Mouse (Mus musculus): ENCODE measurements around the gene Tsku. TPM values are rescaled to one million over a fixed set of nuclear protein-coding genes. Genes with fewer than 3 reads are reported as not detected.

Gene Tsku
- polyA plus RNA-seq, 1 experiment, result 5.1 TPM

DNA sequence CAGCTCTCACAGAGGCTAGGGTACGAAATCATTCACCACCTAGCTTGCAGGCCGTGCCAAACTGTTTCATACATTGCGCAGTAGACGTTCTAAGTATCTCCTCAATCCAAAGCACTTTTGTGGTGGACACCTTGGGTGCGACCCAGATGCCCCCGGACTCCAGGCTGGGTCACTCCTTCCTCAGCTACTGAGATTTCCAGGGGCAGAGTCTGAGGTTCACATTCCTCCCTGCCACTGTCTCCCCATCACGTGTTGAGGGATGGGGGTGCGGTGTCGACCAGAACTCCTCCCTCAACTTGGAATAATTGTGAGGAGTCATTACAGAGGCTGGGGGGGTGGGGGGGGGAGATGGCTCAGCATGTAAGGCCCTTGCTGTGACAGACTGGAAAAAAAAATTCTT is 28.5 kb upstream of the Tsku start:
- Histone ChIP-seq H3K27ac (ENCODE audit: control insufficient read depth, insufficient read depth, low read depth, low read length) (no peak overlapping the region), H3K27me3 (ENCODE audit: control insufficient read depth, insufficient read depth, low read length) (no peaks in the 10 kb centered on the region)

GRCm38 (mm10) chr7:98388881-98389501 is 27.9 kb upstream of the Tsku start:
- Histone ChIP-seq H3K36me3 (ENCODE audit: control insufficient read depth, insufficient read depth, low read length) (no peaks in the 10 kb centered on the region), H3K4me1 (ENCODE audit: control insufficient read depth, insufficient read depth, low read length) (no peaks in the 10 kb centered on the region; the same call in 1 of the 2 replicates), H3K4me3 (ENCODE audit: control insufficient read depth, low read depth, low read length) (peak overlapping the region; percentile 51), H3K27me3 (ENCODE audit: control insufficient read depth, insufficient read depth, low read length) (no peaks in the 10 kb centered on the region), H3K27ac (ENCODE audit: control insufficient read depth, insufficient read depth, low read depth, low read length) (no peak overlapping the region)
- no peak for TF ChIP-seq CTCF (IDR thresholded peaks at IDR 0.05; ENCODE audit: control insufficient read depth, insufficient read depth, insufficient replicate concordance, low read depth, low read length)
- no peak for TF ChIP-seq POLR2A (IDR thresholded peaks at IDR 0.05; ENCODE audit: control insufficient read depth, low read depth, low read length)

More for the DNA sequence above, 28.5 kb upstream of the Tsku start:
- no peaks in the 10 kb centered on the region for H3K36me3 ChIP-seq (ENCODE audit: control insufficient read depth, insufficient read depth, low read length)
- TF ChIP-seq POLR2A (IDR thresholded peaks at IDR 0.05; ENCODE audit: control insufficient read depth, low read depth, low read length), result no peak
- no peak for TF ChIP-seq CTCF (IDR thresholded peaks at IDR 0.05; ENCODE audit: control insufficient read depth, insufficient read depth, insufficient replicate concordance, low read depth, low read length)
- H3K4me1 ChIP-seq (ENCODE audit: control insufficient read depth, insufficient read depth, low read length), result no peaks in the 10 kb centered on the region; the same call in 1 of the 2 replicates
- peak overlapping the region; percentile 51 for H3K4me3 ChIP-seq (ENCODE audit: control insufficient read depth, low read depth, low read length)

DNA sequence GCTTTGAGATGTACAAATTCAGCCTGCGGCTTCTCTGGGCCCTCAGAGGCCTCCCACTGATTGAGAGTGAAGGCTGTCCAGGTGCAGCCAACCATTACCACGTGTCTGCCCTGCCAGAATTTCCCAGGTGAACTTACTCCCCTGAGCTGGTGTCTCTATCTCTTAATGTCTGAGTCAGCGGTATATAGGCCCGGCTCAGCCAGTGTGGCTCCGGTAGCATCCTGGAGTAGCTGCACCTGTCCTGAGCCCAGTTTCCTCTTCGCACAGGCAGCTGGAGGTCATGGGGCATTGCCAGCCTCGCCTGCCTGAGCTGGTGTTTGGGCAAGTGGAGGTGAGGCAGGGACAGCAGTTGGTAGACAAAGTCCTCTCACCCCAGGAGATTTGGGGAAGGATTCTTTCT is 26.1 kb upstream of the Tsku start:
- Histone ChIP-seq H3K36me3 (ENCODE audit: control insufficient read depth, insufficient read depth, low read length) (no peaks in the 10 kb centered on the region), H3K27ac (ENCODE audit: control insufficient read depth, insufficient read depth, low read depth, low read length) (no peak overlapping the region), H3K4me1 (ENCODE audit: control insufficient read depth, insufficient read depth, low read length) (no peaks in the 10 kb centered on the region; the same call in 1 of the 2 replicates), H3K27me3 (ENCODE audit: control insufficient read depth, insufficient read depth, low read length) (no peaks in the 10 kb centered on the region), H3K4me3 (ENCODE audit: control insufficient read depth, low read depth, low read length) (no peak overlapping the region)
- no peak for TF ChIP-seq POLR2A (IDR thresholded peaks at IDR 0.05; ENCODE audit: control insufficient read depth, low read depth, low read length)
- no peak for TF ChIP-seq CTCF (IDR thresholded peaks at IDR 0.05; ENCODE audit: control insufficient read depth, insufficient read depth, insufficient replicate concordance, low read depth, low read length)

GRCm38 (mm10) chr7:98385168-98385567 is 24.0 kb upstream of the Tsku start:
- H3K27me3 ChIP-seq (ENCODE audit: control insufficient read depth, insufficient read depth, low read length), result no peaks in the 10 kb centered on the region
- no peaks in the 10 kb centered on the region for H3K4me1 ChIP-seq (ENCODE audit: control insufficient read depth, insufficient read depth, low read length)
- no peak overlapping the region for H3K27ac ChIP-seq (ENCODE audit: control insufficient read depth, insufficient read depth, low read depth, low read length)
- no peak overlapping the region for H3K4me3 ChIP-seq (ENCODE audit: control insufficient read depth, low read depth, low read length)
- H3K36me3 ChIP-seq (ENCODE audit: control insufficient read depth, insufficient read depth, low read length), result no peaks in the 10 kb centered on the region
- TF ChIP-seq CTCF (IDR thresholded peaks at IDR 0.05; ENCODE audit: control insufficient read depth, insufficient read depth, insufficient replicate concordance, low read depth, low read length) (no peak), POLR2A (IDR thresholded peaks at IDR 0.05; ENCODE audit: control insufficient read depth, low read depth, low read length) (no peak)

GRCm38 (mm10) chr7:98383337-98383736 is 22.2 kb upstream of the Tsku start:
- H3K27me3 ChIP-seq (ENCODE audit: control insufficient read depth, insufficient read depth, low read length), result no peaks in the 10 kb centered on the region
- H3K4me1 ChIP-seq (ENCODE audit: control insufficient read depth, insufficient read depth, low read length), result no peaks in the 10 kb centered on the region
- TF ChIP-seq POLR2A (IDR thresholded peaks at IDR 0.05; ENCODE audit: control insufficient read depth, low read depth, low read length) (no peak), CTCF (IDR thresholded peaks at IDR 0.05; ENCODE audit: control insufficient read depth, insufficient read depth, insufficient replicate concordance, low read depth, low read length) (no peak)
- no peak overlapping the region for H3K4me3 ChIP-seq (ENCODE audit: control insufficient read depth, low read depth, low read length)
- no peak overlapping the region for H3K27ac ChIP-seq (ENCODE audit: control insufficient read depth, insufficient read depth, low read depth, low read length)
- no peaks in the 10 kb centered on the region for H3K36me3 ChIP-seq (ENCODE audit: control insufficient read depth, insufficient read depth, low read length)

- Histone ChIP-seq H3K4me1 (ENCODE audit: control insufficient read depth, insufficient read depth, low read length) (no peaks in the 10 kb centered on the region), H3K36me3 (ENCODE audit: control insufficient read depth, insufficient read depth, low read length) (no peaks in the 10 kb centered on the region), H3K27ac (ENCODE audit: control insufficient read depth, insufficient read depth, low read depth, low read length) (no peak overlapping the region), H3K4me3 (ENCODE audit: control insufficient read depth, low read depth, low read length) (no peak overlapping the region), H3K27me3 (ENCODE audit: control insufficient read depth, insufficient read depth, low read length) (no peaks in the 10 kb centered on the region)
- no peak for TF ChIP-seq CTCF (IDR thresholded peaks at IDR 0.05; ENCODE audit: control insufficient read depth, insufficient read depth, insufficient replicate concordance, low read depth, low read length)
- no peak for TF ChIP-seq POLR2A (IDR thresholded peaks at IDR 0.05; ENCODE audit: control insufficient read depth, low read depth, low read length)
Measured at GRCm38 (mm10) chr7:98382784-98383183, 21.7 kb upstream of the Tsku start.

DNA sequence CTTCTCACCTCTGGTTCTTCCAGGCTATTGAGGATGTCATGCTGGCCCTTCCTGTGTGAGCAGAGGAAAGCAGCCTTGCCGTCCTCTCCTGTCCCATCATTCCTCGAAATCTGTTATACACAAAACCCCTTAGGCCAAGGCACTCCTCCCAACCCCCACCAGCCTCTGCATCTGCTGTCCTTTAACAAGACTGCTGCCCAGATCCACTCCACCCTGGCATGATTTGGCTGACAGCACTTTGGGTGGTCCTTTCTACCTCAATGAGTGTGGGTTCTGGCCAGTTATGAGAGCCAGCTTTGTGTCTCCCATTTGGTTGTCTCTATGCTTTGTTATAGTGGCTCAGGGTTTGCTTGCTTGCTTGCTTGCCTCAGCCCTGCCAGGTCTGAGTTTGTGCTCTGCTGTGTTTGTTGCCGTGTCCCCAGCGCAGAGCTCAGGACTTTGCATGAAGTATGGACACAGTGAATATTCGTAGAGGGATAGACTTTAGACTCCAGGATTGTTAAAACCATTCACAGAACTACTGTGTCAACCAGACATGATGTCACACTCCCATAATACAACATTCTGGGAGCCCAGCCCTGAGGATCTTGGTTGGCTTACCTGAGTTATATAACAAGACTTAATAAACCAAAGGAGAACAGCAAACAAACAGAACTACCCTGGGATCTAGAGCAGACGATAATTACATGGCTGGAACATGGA is 19.2 kb upstream of the Tsku start:
- H3K36me3 ChIP-seq (ENCODE audit: control insufficient read depth, insufficient read depth, low read length), result no peaks in the 10 kb centered on the region
- no peak overlapping the region for H3K4me3 ChIP-seq (ENCODE audit: control insufficient read depth, low read depth, low read length)
- no peaks in the 10 kb centered on the region for H3K27me3 ChIP-seq (ENCODE audit: control insufficient read depth, insufficient read depth, low read length)
- H3K4me1 ChIP-seq (ENCODE audit: control insufficient read depth, insufficient read depth, low read length), result no peaks in the 10 kb centered on the region
- no peak overlapping the region for H3K27ac ChIP-seq (ENCODE audit: control insufficient read depth, insufficient read depth, low read depth, low read length)
- TF ChIP-seq POLR2A (IDR thresholded peaks at IDR 0.05; ENCODE audit: control insufficient read depth, low read depth, low read length), result no peak
- no peak for TF ChIP-seq CTCF (IDR thresholded peaks at IDR 0.05; ENCODE audit: control insufficient read depth, insufficient read depth, insufficient replicate concordance, low read depth, low read length)

Data from testis, adult 2 months (tissue).